Mouse (Mus musculus) limb, embryonic 13.5 days (tissue): Measurements from ENCODE around the gene Sox8. TPM values are rescaled to one million over a fixed set of nuclear protein-coding genes. Genes with fewer than 3 reads are reported as not detected.

Experiments
- ATAC-seq: fragments of 200-750 bp; cut with Nextera tagmentation; 2 replicates; pipeline ENCODE4 v1.8.0; 2017; ENCODE audit warnings: low read depth, moderate number of reproducible peaks, moderate TSS enrichment; ENCODE audit not compliant: low FRiP score
- H3K27ac ChIP-seq: fragments of 300-500 bp; sonication (generic); 2 replicates; pipeline ENCODE4 v1.5.1; 2015; ENCODE audit warnings: inconsistent platforms, mild to moderate bottlenecking, moderate library complexity
- H3K27me3 ChIP-seq: fragments of 300-500 bp; sonication (generic); 2 replicates; pipeline ENCODE4 v1.6.1; 2015; ENCODE audit warnings: mild to moderate bottlenecking, inconsistent platforms
- H3K36me3 ChIP-seq: fragments of 300-500 bp; sonication (generic); 2 replicates; pipeline ENCODE4 v1.6.1; 2015; ENCODE audit warnings: inconsistent platforms, mild to moderate bottlenecking, moderate library complexity
- H3K4me1 ChIP-seq: fragments of 300-500 bp; sonication (generic); 2 replicates; pipeline ENCODE4 v1.6.1; 2015; ENCODE audit warnings: inconsistent platforms
- H3K4me2 ChIP-seq: fragments of 300-500 bp; sonication (generic); replicated peaks from 2 replicates; pipeline ENCODE4 v1.6.1; 2015; ENCODE audit warnings: inconsistent platforms, mild to moderate bottlenecking, moderate library complexity
- H3K4me3 ChIP-seq: fragments of 300-500 bp; sonication (generic); 2 replicates; pipeline ENCODE4 v1.5.1; 2015; ENCODE audit warnings: moderate library complexity, mild to moderate bottlenecking, inconsistent platforms
- H3K9ac ChIP-seq: fragments of 300-500 bp; sonication (generic); 2 replicates; pipeline ENCODE4 v1.6.1; 2015; ENCODE audit warnings: mild to moderate bottlenecking, inconsistent platforms
- H3K9me3 ChIP-seq: fragments of 300-500 bp; sonication (generic); 2 replicates; pipeline ENCODE4 v1.6.1; 2016; ENCODE audit warnings: inconsistent platforms
- WGBS: fragments of 180-500 bp; shearing (Covaris S2); methylation state at CpG from one replicate; pipeline ENCODE4 v1.1.7; 2015; 5-methylcytosine and 5-hydroxymethylcytosine counted together
- polyA plus RNA-seq: library from polyadenylated mRNA; unstranded; fragments of >200 nt; fragmentation: Nextera tagmentation; extraction: Ambion mirVana; gene quantifications from 2 replicates; pipeline ENCODE4 v1.2.1, GENCODE M21; 2015

The Sox8 gene
- polyA plus RNA-seq = 15.0 and 16.5 TPM in 2 replicates

- Histone ChIP-seq H3K36me3 (peaks cover 6% of the 10 kb centered on the region; the same call in 1 of the 2 replicates), H3K4me3 (peak within 1 kb of the TSS; percentile 60), H3K4me1 (peaks cover 50% of the 10 kb centered on the region), H3K27ac (peak within 1 kb of the TSS; percentile 63; the same call in 1 of the 2 replicates), H3K9ac (peak within 1 kb of the TSS; percentile 75), H3K9me3 (no peaks in the 10 kb centered on the region), H3K4me2 (peak within 1 kb of the TSS; percentile 98), H3K27me3 (peaks cover 67% of the 10 kb centered on the region)
- WGBS = under 1% methylated on average over 61 of the region's 61 CpGs
- ATAC-seq = peak; percentile 64
Measured at GRCm38 (mm10) chr17:25570648-25571452, at the start of gene Sox8. Gene Sox8 (minus strand): TSS chr17:25570686.

- no peak overlapping the region for H3K4me2 ChIP-seq
- peak overlapping the region; percentile 39; the same call in 1 of the 2 replicates for H3K27ac ChIP-seq
- peaks cover 16% of the 10 kb centered on the region for H3K4me1 ChIP-seq
- H3K4me3 ChIP-seq = no peak overlapping the region
- H3K9ac ChIP-seq = no peak overlapping the region
- peaks cover 37% of the 10 kb centered on the region for H3K36me3 ChIP-seq
- WGBS = 51% methylated on average over 16 of the region's 16 CpGs
- H3K27me3 ChIP-seq = no peaks in the 10 kb centered on the region
- ATAC-seq = no peak
- H3K9me3 ChIP-seq = no peaks in the 10 kb centered on the region
Measured at GRCm38 (mm10) chr17:25618508-25619056, 48.1 kb upstream of the Sox8 start.

- Histone ChIP-seq H3K4me2 (no peak overlapping the region), H3K27me3 (no peaks in the 10 kb centered on the region), H3K9me3 (no peaks in the 10 kb centered on the region), H3K9ac (no peak overlapping the region), H3K27ac (no peak overlapping the region), H3K4me3 (no peak overlapping the region), H3K36me3 (peaks cover 46% of the 10 kb centered on the region), H3K4me1 (peaks cover 25% of the 10 kb centered on the region)
- ATAC-seq = no peak
- 83% methylated on average over 10 of the region's 10 CpGs for WGBS
Measured at GRCm38 (mm10) chr17:25614723-25615510, 44.4 kb upstream of the Sox8 start.

DNA sequence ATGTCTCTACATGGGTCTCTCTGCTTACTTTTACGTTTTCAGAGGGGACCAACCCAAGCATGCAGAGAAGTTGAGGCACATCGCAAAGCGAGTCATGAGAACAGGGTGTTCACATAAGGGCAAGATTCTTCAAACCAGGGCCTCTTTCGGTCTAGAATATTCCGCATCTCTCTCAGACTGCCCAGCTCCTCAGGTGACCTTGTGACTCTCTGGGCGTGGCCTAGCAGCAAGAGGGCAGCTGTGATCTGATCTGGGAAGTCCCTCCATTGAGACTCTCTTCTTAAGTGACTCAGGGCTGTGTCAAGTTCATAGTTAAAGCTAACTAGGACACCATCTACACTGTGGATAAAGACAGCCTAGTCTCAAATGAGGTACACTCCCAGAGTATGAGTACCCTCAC is 42.8 kb upstream of the Sox8 start:
- Histone ChIP-seq H3K4me2 (no peak overlapping the region), H3K9ac (no peak overlapping the region), H3K4me1 (peaks cover 26% of the 10 kb centered on the region), H3K9me3 (no peaks in the 10 kb centered on the region), H3K36me3 (peaks cover 48% of the 10 kb centered on the region), H3K27ac (no peak overlapping the region), H3K27me3 (no peaks in the 10 kb centered on the region), H3K4me3 (no peak overlapping the region)
- no peak for ATAC-seq
- 92% methylated on average over 6 of the region's 6 CpGs for WGBS

DNA sequence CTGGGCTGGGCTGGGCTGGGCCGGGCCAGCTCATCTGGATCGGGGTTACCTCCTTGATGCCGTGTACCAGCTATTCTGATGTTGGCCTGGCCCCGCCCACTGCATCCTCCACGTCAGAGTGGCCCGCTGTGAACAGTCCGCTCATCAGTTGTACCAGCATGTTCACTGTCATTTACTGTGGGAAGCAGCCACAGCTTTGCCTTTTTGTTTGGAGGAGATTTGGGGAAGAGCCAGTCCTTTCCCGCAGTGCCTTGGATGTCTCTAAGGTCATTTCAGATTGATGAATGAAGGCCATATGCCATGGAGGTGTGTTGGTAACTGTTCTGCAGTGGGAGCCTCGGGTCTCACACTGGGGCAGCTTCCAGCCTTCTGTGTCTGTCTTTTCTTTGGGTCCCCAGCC is 42.1 kb upstream of the Sox8 start:
- Histone ChIP-seq H3K9ac (no peak overlapping the region), H3K27ac (no peak overlapping the region), H3K4me3 (no peak overlapping the region), H3K9me3 (no peaks in the 10 kb centered on the region), H3K27me3 (no peaks in the 10 kb centered on the region), H3K4me2 (no peak overlapping the region), H3K4me1 (peaks cover 27% of the 10 kb centered on the region), H3K36me3 (peaks cover 51% of the 10 kb centered on the region)
- no peak for ATAC-seq
- 81% methylated on average over 9 of the region's 9 CpGs for WGBS

- Histone ChIP-seq H3K4me2 (no peak overlapping the region; the same call in 1 of the 2 replicates), H3K9ac (no peak overlapping the region), H3K4me1 (peaks cover 35% of the 10 kb centered on the region), H3K27ac (peak overlapping the region; percentile 6; the same call in 1 of the 2 replicates), H3K36me3 (peaks cover 35% of the 10 kb centered on the region), H3K4me3 (no peak overlapping the region), H3K9me3 (no peaks in the 10 kb centered on the region), H3K27me3 (no peaks in the 10 kb centered on the region)
- ATAC-seq = no peak
- 49% methylated on average over 9 of the region's 9 CpGs for WGBS
Measured at GRCm38 (mm10) chr17:25610151-25610550, 39.7 kb upstream of the Sox8 start.

GRCm38 (mm10) chr17:25609506-25609828 is 39.0 kb upstream of the Sox8 start:
- Histone ChIP-seq H3K27ac (no peak overlapping the region), H3K27me3 (no peaks in the 10 kb centered on the region), H3K9me3 (no peaks in the 10 kb centered on the region), H3K36me3 (peaks cover 29% of the 10 kb centered on the region), H3K9ac (no peak overlapping the region), H3K4me2 (no peak overlapping the region), H3K4me1 (peaks cover 41% of the 10 kb centered on the region), H3K4me3 (no peak overlapping the region)
- 54% methylated on average over 3 of the region's 3 CpGs for WGBS
- no peak for ATAC-seq

DNA sequence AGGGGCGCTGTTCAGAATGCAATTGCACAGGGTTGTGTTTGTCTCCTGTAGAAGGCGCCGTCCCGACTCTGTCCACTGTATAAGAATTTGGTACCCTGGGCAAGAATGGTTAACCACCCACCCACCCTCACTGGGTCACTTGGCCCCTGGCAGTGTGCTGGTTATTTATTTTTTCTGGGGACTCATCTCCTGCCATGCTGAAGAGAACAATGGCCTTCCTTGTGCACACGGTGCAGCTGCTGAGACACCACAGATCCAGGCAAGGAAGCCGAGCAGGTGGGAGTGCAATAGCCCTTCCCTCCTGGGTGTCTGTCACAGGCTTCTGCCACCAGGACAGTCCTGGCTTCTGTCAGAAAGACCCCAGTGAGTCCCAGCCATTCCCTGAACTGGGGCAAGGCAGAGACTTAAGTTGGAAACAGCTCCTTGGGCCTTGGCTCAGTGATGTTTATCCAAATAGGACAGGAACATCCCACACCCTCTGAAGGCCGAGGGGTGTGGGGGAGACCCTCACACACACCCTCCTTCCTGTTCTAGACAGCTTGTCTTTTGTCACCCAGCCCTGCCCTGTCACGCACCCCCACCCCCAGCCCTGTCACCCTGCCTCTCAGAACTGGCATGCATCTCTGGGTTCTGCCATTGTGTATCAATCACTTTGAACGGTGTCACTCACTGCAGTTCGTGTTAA is 38.5 kb upstream of the Sox8 start:
- Histone ChIP-seq H3K9ac (no peak overlapping the region), H3K9me3 (no peaks in the 10 kb centered on the region), H3K4me3 (no peak overlapping the region), H3K27me3 (no peaks in the 10 kb centered on the region), H3K4me2 (no peak overlapping the region), H3K36me3 (peaks cover 24% of the 10 kb centered on the region), H3K4me1 (peaks cover 45% of the 10 kb centered on the region), H3K27ac (peak overlapping the region; percentile 35; the same call in 1 of the 2 replicates)
- ATAC-seq = no peak
- 69% methylated on average over 10 of the region's 10 CpGs for WGBS

GRCm38 (mm10) chr17:25608137-25608785 is 37.8 kb upstream of the Sox8 start:
- Histone ChIP-seq H3K27me3 (no peaks in the 10 kb centered on the region), H3K9ac (no peak overlapping the region), H3K4me3 (no peak overlapping the region), H3K4me2 (no peak overlapping the region), H3K27ac (no peak overlapping the region), H3K9me3 (no peaks in the 10 kb centered on the region), H3K4me1 (peaks cover 52% of the 10 kb centered on the region), H3K36me3 (peaks cover 17% of the 10 kb centered on the region)
- 84% methylated on average over 11 of the region's 11 CpGs for WGBS
- no peak for ATAC-seq

DNA sequence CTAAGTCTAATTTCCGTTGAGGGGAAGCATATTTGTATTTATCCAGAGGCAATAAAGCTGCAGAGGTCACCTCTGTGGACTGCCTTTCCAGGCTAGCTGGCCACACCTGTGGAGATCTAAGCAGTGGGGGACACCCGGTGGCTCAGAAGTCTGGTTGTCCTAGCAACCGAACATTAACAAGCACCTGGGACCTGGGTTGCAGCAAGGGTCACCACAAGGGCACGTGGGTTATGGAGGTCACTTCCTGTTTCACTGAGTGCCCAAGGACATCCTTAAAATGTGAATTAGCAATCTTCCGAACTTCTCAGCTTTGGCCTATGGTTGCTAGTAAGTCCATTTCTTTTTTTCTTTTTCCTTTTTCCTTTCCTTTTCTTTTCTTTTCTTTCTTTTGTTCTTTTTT is 33.7 kb upstream of the Sox8 start:
- Histone ChIP-seq H3K36me3 (peaks cover 10% of the 10 kb centered on the region), H3K9me3 (no peaks in the 10 kb centered on the region), H3K27ac (no peak overlapping the region), H3K4me3 (no peak overlapping the region), H3K4me2 (no peak overlapping the region), H3K27me3 (peaks cover 18% of the 10 kb centered on the region; the same call in 1 of the 2 replicates), H3K9ac (no peak overlapping the region), H3K4me1 (peaks cover 40% of the 10 kb centered on the region)
- 14% methylated on average over 5 of the region's 5 CpGs for WGBS
- ATAC-seq = no peak

- Histone ChIP-seq H3K4me1 (peaks cover 29% of the 10 kb centered on the region), H3K9me3 (no peaks in the 10 kb centered on the region), H3K27ac (no peak overlapping the region), H3K36me3 (peaks cover 8% of the 10 kb centered on the region), H3K4me2 (no peak overlapping the region), H3K27me3 (peaks cover 32% of the 10 kb centered on the region), H3K4me3 (no peak overlapping the region), H3K9ac (no peak overlapping the region)
- no peak for ATAC-seq
- 71% methylated on average over 8 of the region's 8 CpGs for WGBS
Measured at GRCm38 (mm10) chr17:25602366-25602765, 31.9 kb upstream of the Sox8 start.
